Mouse (Mus musculus): ENCODE measurements at regions not wholly inside any gene's neighbourhood (a gene's known extent, or its start where the extent isn't known, plus 50 kb on each side); places are given as distances from the start of the nearest gene placed in this dataset.
A peak's percentile ranks its signal among the peaks of the same experiment; 100 is the strongest.

GRCm38 (mm10) chr12:98337644-98338043 is 69.2 kb downstream of the Gpr65 start:
- no peak overlapping the region for H3K27ac ChIP-seq
- no peak for TF ChIP-seq CTCF (conservative IDR thresholded peaks at IDR 0.05)
- H3K4me3 ChIP-seq = no peak overlapping the region
- no peak for DNase-seq (ENCODE audit: low spot score in 2 of 2)

GRCm38 (mm10) chr12:98339536-98339935 is 71.1 kb downstream of the Gpr65 start:
- Histone ChIP-seq H3K4me3 (no peak overlapping the region), H3K27ac (no peak overlapping the region)
- TF ChIP-seq CTCF (conservative IDR thresholded peaks at IDR 0.05) = no peak
- no peak for DNase-seq (ENCODE audit: low spot score in 2 of 2)

- no peak for DNase-seq (ENCODE audit: low spot score in 2 of 2)
- Histone ChIP-seq H3K4me3 (no peak overlapping the region), H3K27ac (no peak overlapping the region)
- TF ChIP-seq CTCF (conservative IDR thresholded peaks at IDR 0.05) = peak; percentile 71
These were observed 73.7 kb downstream of the Gpr65 start for GRCm38 (mm10) chr12:98342158-98342557.

GRCm38 (mm10) chr12:98343653-98344052 is 75.2 kb downstream of the Gpr65 start:
- TF ChIP-seq CTCF (conservative IDR thresholded peaks at IDR 0.05) = no peak
- Histone ChIP-seq H3K4me3 (no peak overlapping the region), H3K27ac (no peak overlapping the region)
- DNase-seq (ENCODE audit: low spot score in 2 of 2) = no peak

- Histone ChIP-seq H3K4me3 (no peak overlapping the region), H3K27ac (no peak overlapping the region)
- no peak for TF ChIP-seq CTCF (conservative IDR thresholded peaks at IDR 0.05)
- no peak for DNase-seq (ENCODE audit: low spot score in 2 of 2)
These were observed 78.6 kb downstream of the Gpr65 start for GRCm38 (mm10) chr12:98347056-98347455.

- no peak overlapping the region for H3K27ac ChIP-seq
- no peak overlapping the region for H3K4me3 ChIP-seq
- peak; percentile 35 to 85 for DNase-seq (ENCODE audit: low spot score in 2 of 2)
- peak; percentile 80 for TF ChIP-seq CTCF (conservative IDR thresholded peaks at IDR 0.05)
These were observed 79.3 kb downstream of the Gpr65 start for GRCm38 (mm10) chr12:98347550-98348318.

- TF ChIP-seq CTCF (conservative IDR thresholded peaks at IDR 0.05) = no peak
- Histone ChIP-seq H3K27ac (no peak overlapping the region), H3K4me3 (no peak overlapping the region)
- no peak for DNase-seq (ENCODE audit: low spot score in 2 of 2)
These were observed 81.6 kb downstream of the Gpr65 start for GRCm38 (mm10) chr12:98349864-98350643.

GRCm38 (mm10) chr12:98352401-98352800 is 84.0 kb downstream of the Gpr65 start:
- no peak overlapping the region for H3K27ac ChIP-seq
- H3K4me3 ChIP-seq = no peak overlapping the region
- TF ChIP-seq CTCF (conservative IDR thresholded peaks at IDR 0.05) = no peak
- no peak for DNase-seq (ENCODE audit: low spot score in 2 of 2)

GRCm38 (mm10) chr12:98354545-98354944 is 86.1 kb downstream of the Gpr65 start:
- no peak for TF ChIP-seq CTCF (conservative IDR thresholded peaks at IDR 0.05)
- DNase-seq (ENCODE audit: low spot score in 2 of 2) = no peak
- Histone ChIP-seq H3K27ac (no peak overlapping the region), H3K4me3 (no peak overlapping the region)

GRCm38 (mm10) chr12:98367583-98367982 is 99.1 kb downstream of the Gpr65 start:
- no peak for DNase-seq (ENCODE audit: low spot score in 2 of 2)
- Histone ChIP-seq H3K27ac (peak overlapping the region; percentile 74; the same call in 1 of the 2 replicates), H3K4me3 (no peak overlapping the region)
- no peak for TF ChIP-seq CTCF (conservative IDR thresholded peaks at IDR 0.05)

GRCm38 (mm10) chr12:98370771-98371170 is 102.3 kb downstream of the Gpr65 start:
- Histone ChIP-seq H3K27ac (no peak overlapping the region), H3K4me3 (no peak overlapping the region)
- no peak for DNase-seq (ENCODE audit: low spot score in 2 of 2)
- TF ChIP-seq CTCF (conservative IDR thresholded peaks at IDR 0.05) = no peak

GRCm38 (mm10) chr12:98375214-98375910 is 106.9 kb downstream of the Gpr65 start:
- no peak for TF ChIP-seq CTCF (conservative IDR thresholded peaks at IDR 0.05)
- DNase-seq (ENCODE audit: low spot score in 2 of 2) = no peak
- Histone ChIP-seq H3K27ac (no peak overlapping the region), H3K4me3 (no peak overlapping the region)

All from layer of hippocampus, adult 2 months (tissue).